Mouse (Mus musculus) forebrain, embryonic 16.5 days (tissue): Measurements from ENCODE around the gene Ptcd3. TPM values are rescaled to one million over a fixed set of nuclear protein-coding genes. Genes with fewer than 3 reads are reported as not detected.
"Not testable (repeated sequence)": the region's sequence is repeated elsewhere in the genome, so short reads cannot be mapped to it uniquely, and the experiment has no call there.

Experiments
- ATAC-seq: fragments of 200-750 bp; cut with Nextera tagmentation; 2 replicates; pipeline ENCODE4 v1.8.0; 2017; ENCODE audit warnings: mild to moderate bottlenecking, moderate library complexity
- H3K27ac ChIP-seq: fragments of 300-500 bp; sonication (generic); 2 replicates; pipeline ENCODE4 v1.5.1; 2014; ENCODE audit warnings: low read length, control low read depth
- H3K27me3 ChIP-seq: fragments of 300-500 bp; sonication (generic); replicated peaks from 2 replicates; pipeline ENCODE4 v1.6.1; 2014; ENCODE audit warnings: low read length; ENCODE audit not compliant: control insufficient read depth, insufficient read depth
- H3K36me3 ChIP-seq: fragments of 300-500 bp; sonication (generic); 2 replicates; pipeline ENCODE4 v1.6.1; 2014; ENCODE audit not compliant: control insufficient read depth, insufficient read depth
- H3K4me1 ChIP-seq: fragments of 300-500 bp; sonication (generic); replicated peaks from 2 replicates; pipeline ENCODE4 v1.6.1; 2014; ENCODE audit warnings: low read length; ENCODE audit not compliant: control insufficient read depth, insufficient read depth
- H3K4me2 ChIP-seq: fragments of 300-500 bp; sonication (generic); 2 replicates; pipeline ENCODE4 v1.6.1; 2014; ENCODE audit warnings: mild to moderate bottlenecking, low read length, control low read depth
- H3K4me3 ChIP-seq: fragments of 300-500 bp; sonication (generic); replicated peaks from 2 replicates; pipeline ENCODE4 v1.5.1; 2014; ENCODE audit warnings: mild to moderate bottlenecking, low read length, control low read depth
- H3K9ac ChIP-seq: fragments of 300-500 bp; sonication (generic); replicated peaks from 2 replicates; pipeline ENCODE4 v1.6.1; 2014; ENCODE audit warnings: low read depth, low read length, control low read depth
- H3K9me3 ChIP-seq: fragments of 300-500 bp; sonication (generic); 2 replicates; pipeline ENCODE4 v1.6.1; 2016; ENCODE audit warnings: low read length; ENCODE audit not compliant: control insufficient read depth
- WGBS: fragments of 180-500 bp; shearing (Covaris S2); extraction: QIAGEN DNeasy Blood & Tissue Kit; methylation state at CpG from one replicate; pipeline ENCODE4 v1.1.7; 2014; 5-methylcytosine and 5-hydroxymethylcytosine counted together
- polyA plus RNA-seq: library from polyadenylated mRNA; unstranded; fragments of >200 nt; fragmentation: Nextera tagmentation; extraction: Ambion mirVana; gene quantifications from 2 replicates; pipeline ENCODE4 v1.2.1, GENCODE M21; 2015

Gene Ptcd3
- polyA plus RNA-seq, 1 experiment from 2014 or later, result 104 TPM

DNA sequence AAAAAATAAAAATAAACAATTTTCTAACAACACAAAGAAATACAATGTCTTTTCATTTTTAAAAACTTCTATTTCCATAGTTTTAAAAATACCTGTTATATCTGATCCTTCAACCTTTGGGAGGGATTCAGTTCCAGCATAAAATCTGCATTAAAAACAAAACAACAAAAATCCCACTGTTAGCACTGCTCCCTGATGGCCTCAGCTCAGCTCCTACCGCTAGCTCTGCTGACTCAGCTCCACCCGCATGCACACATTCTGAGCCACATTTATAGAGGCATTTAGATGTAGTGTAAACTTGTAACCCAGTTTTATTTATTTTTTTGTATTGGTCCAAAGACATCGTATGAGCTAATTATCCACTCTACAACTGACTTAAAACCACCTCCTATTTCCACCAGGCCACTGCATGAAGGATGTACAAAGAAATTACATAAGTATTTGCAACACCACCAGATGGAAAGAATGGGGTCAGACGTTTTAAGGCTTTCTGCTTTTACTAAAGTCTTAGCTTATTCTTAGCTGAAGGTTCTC, 781 bp downstream of the Ptcd3 start:
- no peaks in the 10 kb centered on the region for H3K27me3 ChIP-seq
- WGBS, result 10% methylated on average over 4 of the region's 4 CpGs

DNA sequence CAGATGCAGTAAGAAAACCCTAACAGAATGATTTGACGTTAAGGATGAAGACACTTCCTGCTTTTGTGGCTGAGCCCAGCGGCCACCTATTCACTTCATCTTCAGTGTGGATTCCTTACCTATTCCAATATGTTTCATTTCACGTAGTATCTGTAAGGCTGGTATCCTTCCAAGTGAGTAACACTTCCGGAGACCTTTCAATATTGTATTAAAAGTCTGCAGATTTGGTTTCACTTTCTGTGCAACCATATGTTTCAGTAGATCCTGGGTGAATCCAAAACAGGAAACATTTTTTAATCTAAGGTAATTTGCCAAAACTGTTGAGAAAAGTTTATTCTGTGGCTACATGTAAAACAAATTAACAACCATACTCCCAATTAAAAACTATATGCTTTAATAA, 15.3 kb downstream of the Ptcd3 start:
- no peaks in the 10 kb centered on the region for H3K27me3 ChIP-seq
- 95% methylated on average over 4 of the region's 4 CpGs for WGBS
- no peaks in the 10 kb centered on the region for H3K9me3 ChIP-seq
- H3K9ac ChIP-seq, result no peak overlapping the region
- H3K4me2 ChIP-seq, result no peak overlapping the region
- H3K27ac ChIP-seq, result no peak overlapping the region
- no peaks in the 10 kb centered on the region for H3K4me1 ChIP-seq
- peaks cover 50% of the 10 kb centered on the region for H3K36me3 ChIP-seq
- no peak for ATAC-seq
- H3K4me3 ChIP-seq, result no peak overlapping the region

More for the DNA sequence above, 781 bp downstream of the Ptcd3 start:
- no peak for ATAC-seq
- Histone ChIP-seq H3K36me3 (peaks cover 16% of the 10 kb centered on the region), H3K4me3 (peak overlapping the region; percentile 91), H3K27ac (no peak overlapping the region), H3K4me1 (peaks cover 14% of the 10 kb centered on the region), H3K9me3 (no peaks in the 10 kb centered on the region), H3K9ac (peak overlapping the region; percentile 55), H3K4me2 (peak overlapping the region; percentile 76)

DNA sequence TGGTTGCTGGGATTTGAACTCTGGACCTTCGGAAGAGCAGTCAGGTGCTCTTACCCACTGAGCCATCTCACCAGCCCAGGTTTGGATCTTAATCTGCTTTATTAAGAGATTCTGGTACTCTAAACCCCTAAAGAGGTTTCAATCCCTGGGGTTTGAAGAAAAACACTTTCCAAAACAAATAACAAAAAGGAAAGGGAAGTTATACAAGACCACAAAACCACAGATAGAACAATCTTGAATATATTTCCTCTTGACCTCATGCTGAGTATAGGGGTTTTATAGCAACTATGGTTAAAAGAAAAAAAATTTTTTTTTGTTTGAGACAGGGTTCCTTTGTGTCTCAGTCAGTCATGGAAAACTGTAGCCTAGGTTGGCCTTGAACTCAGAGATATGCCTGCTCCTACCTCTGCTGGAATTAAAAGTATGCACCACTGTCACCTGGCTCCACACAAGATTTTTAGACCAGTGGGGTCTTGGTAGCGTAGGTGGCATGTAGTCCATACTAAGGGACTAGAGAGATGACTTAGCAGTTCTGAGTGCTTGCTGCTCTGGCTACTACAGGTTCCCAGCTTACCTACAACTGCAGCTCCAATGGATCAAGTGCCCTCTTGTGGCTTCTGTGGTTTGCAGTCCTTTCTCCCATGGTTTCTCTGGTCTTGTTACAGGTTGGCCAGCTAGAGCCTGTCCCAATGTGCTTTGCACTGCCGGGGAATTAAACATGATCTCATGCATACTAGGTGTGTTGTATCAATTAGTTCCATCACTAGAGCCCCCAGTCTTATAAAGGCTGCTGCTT, 30.4 kb downstream of the Ptcd3 start:
- ATAC-seq, result no peak
- WGBS, result 94% methylated on average over 3 of the region's 3 CpGs
- H3K27ac ChIP-seq, result no peak overlapping the region

DNA sequence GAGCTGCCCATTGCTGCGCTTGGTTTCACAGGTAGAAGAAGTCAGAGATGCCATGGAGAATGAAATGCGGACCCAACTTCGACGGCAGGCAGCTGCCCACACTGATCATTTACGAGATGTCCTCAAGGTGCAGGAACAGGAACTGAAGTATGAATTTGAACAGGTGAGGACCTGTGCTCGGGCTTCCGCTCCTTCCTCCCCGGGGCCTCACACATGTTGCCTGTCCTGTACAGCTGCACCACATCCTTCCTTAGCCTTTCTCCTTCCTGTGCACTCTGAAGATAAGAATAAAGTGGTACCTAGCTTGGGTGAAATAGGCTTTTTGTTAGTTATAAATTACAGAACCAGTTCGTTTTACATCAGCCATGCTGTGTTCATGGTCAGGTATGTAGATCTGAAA, 37.2 kb downstream of the Ptcd3 start:
- peaks cover 16% of the 10 kb centered on the region for H3K36me3 ChIP-seq
- no peak overlapping the region for H3K4me3 ChIP-seq
- no peak overlapping the region for H3K27ac ChIP-seq
- H3K4me2 ChIP-seq, result no peak overlapping the region
- no peaks in the 10 kb centered on the region for H3K4me1 ChIP-seq
- no peaks in the 10 kb centered on the region for H3K27me3 ChIP-seq
- no peak for ATAC-seq
- no peaks in the 10 kb centered on the region for H3K9me3 ChIP-seq
- 97% methylated on average over 9 of the region's 9 CpGs for WGBS
- H3K9ac ChIP-seq, result no peak overlapping the region

More for the DNA sequence above, 30.4 kb downstream of the Ptcd3 start:
- no peak overlapping the region for H3K4me3 ChIP-seq
- H3K27me3 ChIP-seq, result no peaks in the 10 kb centered on the region
- H3K36me3 ChIP-seq, result peaks cover 46% of the 10 kb centered on the region
- no peaks in the 10 kb centered on the region for H3K9me3 ChIP-seq
- no peak overlapping the region for H3K9ac ChIP-seq
- H3K4me1 ChIP-seq, result no peaks in the 10 kb centered on the region
- H3K4me2 ChIP-seq, result no peak overlapping the region

DNA sequence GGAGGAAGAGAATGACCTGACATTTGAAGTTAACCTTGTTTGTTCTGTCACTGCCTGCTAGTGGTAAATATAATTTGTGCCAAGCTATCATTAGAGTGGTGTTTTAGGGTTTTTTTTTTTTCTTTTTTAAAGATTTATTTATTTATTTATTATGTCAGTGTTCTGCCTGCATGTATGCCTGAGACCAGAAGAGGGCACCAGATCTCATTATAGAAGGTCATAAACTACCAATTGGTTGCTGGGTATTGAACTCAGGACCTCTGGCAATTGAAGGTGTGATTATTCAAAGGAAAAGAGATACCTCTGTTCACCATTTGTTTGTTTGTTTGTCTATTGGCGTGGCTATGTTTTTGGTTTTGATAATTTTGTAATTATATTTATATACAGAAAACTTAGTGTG, 39.7 kb downstream of the Ptcd3 start:
- H3K4me3 ChIP-seq, result no peak overlapping the region
- H3K9ac ChIP-seq, result no peak overlapping the region
- no peak overlapping the region for H3K4me2 ChIP-seq
- no peaks in the 10 kb centered on the region for H3K27me3 ChIP-seq
- no peak for ATAC-seq
- peaks cover 26% of the 10 kb centered on the region for H3K36me3 ChIP-seq
- no peaks in the 10 kb centered on the region for H3K4me1 ChIP-seq
- peaks cover 4% of the 10 kb centered on the region; the same call in 1 of the 2 replicates for H3K9me3 ChIP-seq
- H3K27ac ChIP-seq, result no peak overlapping the region
- 94% methylated on average over 1 of the region's 1 CpGs for WGBS

DNA sequence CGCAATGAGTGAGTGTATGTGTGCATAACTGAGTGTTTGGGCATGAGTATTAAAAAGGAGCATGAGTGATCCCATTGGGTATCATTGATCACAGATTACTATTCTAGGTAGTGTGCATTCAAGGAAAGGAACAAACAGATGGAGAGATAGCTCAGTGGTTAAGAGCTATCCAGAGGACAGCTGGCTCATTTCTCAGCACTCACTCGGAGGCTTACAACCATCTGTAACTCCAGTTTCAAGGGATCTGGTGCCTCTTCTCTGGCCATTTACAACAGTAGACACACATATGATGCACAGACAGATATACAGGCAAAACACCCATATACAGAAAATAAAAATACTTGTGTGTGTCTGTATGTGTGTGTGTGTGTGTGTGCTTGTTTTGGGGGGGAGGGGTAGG, 40.8 kb downstream of the Ptcd3 start:
- 87% methylated on average over 2 of the region's 2 CpGs for WGBS

DNA sequence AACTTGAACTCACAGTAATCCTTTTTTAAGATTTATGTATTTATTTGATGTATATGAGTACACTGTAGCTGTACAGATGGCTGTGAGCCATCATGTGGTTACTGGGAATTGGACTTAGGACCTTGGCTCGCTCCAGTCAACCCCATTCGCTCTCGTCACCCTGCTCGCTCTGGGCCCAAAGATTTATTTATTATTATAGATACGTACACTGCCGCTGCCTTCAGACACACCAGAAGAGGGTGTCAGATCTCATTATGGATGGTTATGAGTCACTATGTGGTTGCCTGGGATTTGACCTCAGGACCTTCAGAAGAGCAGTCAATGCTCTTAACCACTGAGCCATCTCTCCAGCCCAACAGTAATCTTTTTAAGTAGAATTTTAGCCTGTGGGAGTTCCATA, 61.6 kb downstream of the Ptcd3 start:
- 96% methylated on average over 6 of the region's 6 CpGs for WGBS
- not testable (repeated sequence) for ATAC-seq, H3K9me3 ChIP-seq, H3K4me3 ChIP-seq, H3K27ac ChIP-seq, H3K9ac ChIP-seq, H3K36me3 ChIP-seq, H3K27me3 ChIP-seq, H3K4me2 ChIP-seq, H3K4me1 ChIP-seq

More for the DNA sequence above, 40.8 kb downstream of the Ptcd3 start:
- H3K4me3 ChIP-seq, result no peak overlapping the region
- no peak for ATAC-seq
- peaks cover 29% of the 10 kb centered on the region for H3K36me3 ChIP-seq
- H3K27me3 ChIP-seq, result no peaks in the 10 kb centered on the region
- peaks cover 4% of the 10 kb centered on the region; the same call in 1 of the 2 replicates for H3K9me3 ChIP-seq
- no peaks in the 10 kb centered on the region for H3K4me1 ChIP-seq
- no peak overlapping the region for H3K9ac ChIP-seq
- no peak overlapping the region for H3K27ac ChIP-seq
- no peak overlapping the region for H3K4me2 ChIP-seq

DNA sequence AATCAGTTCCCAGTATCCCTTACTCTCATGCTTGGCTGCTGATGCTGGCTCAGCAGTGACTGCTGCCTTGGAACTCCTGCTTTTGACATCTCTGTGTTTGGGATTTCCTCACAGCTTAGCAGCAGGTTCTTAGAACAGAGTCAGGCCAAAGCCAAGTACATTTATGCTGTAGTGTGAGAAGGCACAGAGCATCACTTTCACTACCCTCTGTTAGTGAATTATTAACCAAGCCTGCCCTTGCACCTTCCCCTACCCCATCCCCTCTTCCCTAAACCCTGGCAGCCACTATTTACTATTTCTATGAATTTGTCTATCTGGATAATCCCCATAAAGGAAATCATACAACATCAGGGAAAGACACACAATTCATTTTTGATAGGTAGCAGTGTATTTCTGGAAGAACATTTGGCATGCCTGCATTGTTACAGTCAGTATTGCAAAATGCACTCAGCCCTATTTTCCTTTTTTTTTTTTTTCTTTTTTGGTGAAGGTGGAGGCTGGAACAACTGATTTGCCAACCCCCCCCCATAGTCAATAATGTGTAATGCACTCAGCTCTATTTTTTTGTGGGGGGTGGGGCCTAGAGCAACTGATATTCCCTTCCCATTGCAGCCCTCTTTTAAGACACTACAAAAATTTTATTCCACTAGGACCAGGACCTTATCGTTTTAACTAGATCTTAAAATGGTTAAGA, 67.8 kb downstream of the Ptcd3 start:
- H3K4me3 ChIP-seq, result no peak overlapping the region
- H3K9me3 ChIP-seq, result no peaks in the 10 kb centered on the region
- WGBS, result 100% methylated on average over 1 of the region's 1 CpGs
- H3K4me2 ChIP-seq, result no peak overlapping the region
- no peak overlapping the region for H3K27ac ChIP-seq
- H3K9ac ChIP-seq, result no peak overlapping the region
- no peaks in the 10 kb centered on the region; the same call in 1 of the 2 replicates for H3K36me3 ChIP-seq
- H3K27me3 ChIP-seq, result no peaks in the 10 kb centered on the region
- no peaks in the 10 kb centered on the region for H3K4me1 ChIP-seq
- ATAC-seq, result no peak

DNA sequence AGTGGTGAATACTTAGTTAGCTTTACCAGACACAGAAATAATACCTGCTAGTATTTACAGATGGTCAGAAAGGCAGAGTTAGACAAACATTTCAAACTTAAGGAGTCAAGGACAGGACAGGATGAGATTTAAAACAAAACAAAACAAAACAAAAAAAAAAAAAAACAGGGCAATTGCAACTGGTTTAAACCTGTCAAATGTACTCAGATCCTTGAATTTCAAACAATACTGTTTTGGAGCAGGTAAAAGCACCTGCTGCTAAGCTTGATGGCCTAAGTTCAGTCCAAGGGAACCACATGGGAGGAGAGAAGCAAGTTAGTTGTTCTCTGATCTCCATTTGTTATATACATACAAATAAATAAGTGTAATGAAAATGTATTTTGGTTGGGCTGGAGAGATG, 68.7 kb downstream of the Ptcd3 start:
- no peak for ATAC-seq
- no peaks in the 10 kb centered on the region for H3K9me3 ChIP-seq
- no peaks in the 10 kb centered on the region for H3K4me1 ChIP-seq

More for the DNA sequence above, 68.7 kb downstream of the Ptcd3 start:
- no peak overlapping the region for H3K4me2 ChIP-seq
- no peak overlapping the region for H3K4me3 ChIP-seq
- H3K9ac ChIP-seq, result no peak overlapping the region
- H3K27ac ChIP-seq, result no peak overlapping the region
- H3K36me3 ChIP-seq, result no peaks in the 10 kb centered on the region
- H3K27me3 ChIP-seq, result no peaks in the 10 kb centered on the region
